Mouse (Mus musculus) cortical plate, adult 2 months (tissue): ENCODE results near the gene Kat8. TPM values are rescaled to one million over a fixed set of nuclear protein-coding genes. Genes with fewer than 3 reads are reported as not detected.
"Not testable (repeated sequence)": the region's sequence is repeated elsewhere in the genome, so short reads cannot be mapped to it uniquely, and the experiment has no call there.

Experiments
- H3K27ac ChIP-seq: fragments of 200-500 bp; 2 replicates; pipeline ENCODE4 v1.5.1; 2012; ENCODE audit warnings: low read length, control low read depth, inconsistent platforms; ENCODE audit not compliant: insufficient read depth
- H3K4me1 ChIP-seq: fragments of 200-500 bp; 2 replicates; pipeline ENCODE4 v1.6.1; 2011; ENCODE audit warnings: low read length; ENCODE audit not compliant: control insufficient read depth, insufficient read depth
- H3K4me3 ChIP-seq: fragments of 200-500 bp; 2 replicates; pipeline ENCODE4 v1.5.1; 2011; ENCODE audit warnings: mild to moderate bottlenecking, low read length, control low read depth; ENCODE audit not compliant: insufficient read depth
- CTCF ChIP-seq: fragments of 200-500 bp; IDR thresholded peaks from 2 replicates; pipeline ENCODE4 v1.5.1; 2011; ENCODE audit warnings: mild to moderate bottlenecking, control low read depth, low read length; ENCODE audit not compliant: insufficient read depth; ENCODE audit errors: extremely low read depth
- POLR2A ChIP-seq: fragments of 200-500 bp; IDR thresholded peaks from 2 replicates; pipeline ENCODE4 v1.6.1; 2011; ENCODE audit warnings: mild to moderate bottlenecking, low read length, control low read depth; ENCODE audit not compliant: insufficient read depth; ENCODE audit errors: extremely low read depth
- polyA plus RNA-seq: library from polyadenylated mRNA; depleted of rRNA; stranded (reverse); fragments of >200 nt; gene quantifications from 2 replicates; pipeline ENCODE4 v1.2.3, GENCODE M21; 2012

Kat8 gene
- polyA plus RNA-seq, 1 experiment, result 39.1 TPM

GRCm38 (mm10) chr7:127929923-127930322 lies 17.6 kb downstream of the Kat8 start, which contains the start of gene Prss8:
Prss8 (minus strand) TSS chr7:127930104.
- no peak within 1 kb of the TSS for H3K4me3 ChIP-seq
- no peak within 1 kb of the TSS for H3K27ac ChIP-seq
- no peaks in the 10 kb centered on the region for H3K4me1 ChIP-seq
- TF ChIP-seq CTCF (no peak), POLR2A (no peak)

- no peak for TF ChIP-seq CTCF
- no peak for TF ChIP-seq POLR2A
- no peak overlapping the region for H3K4me3 ChIP-seq
- H3K4me1 ChIP-seq, result no peaks in the 10 kb centered on the region
- H3K27ac ChIP-seq, result no peak overlapping the region
Measured at GRCm38 (mm10) chr7:127930636-127931035, 18.3 kb downstream of the Kat8 start.

- no peak for TF ChIP-seq CTCF
- no peak for TF ChIP-seq POLR2A
- Histone ChIP-seq H3K4me3 (no peak overlapping the region), H3K4me1 (no peaks in the 10 kb centered on the region), H3K27ac (no peak overlapping the region)
Measured at GRCm38 (mm10) chr7:127931351-127932135, 19.2 kb downstream of the Kat8 start.

- Histone ChIP-seq H3K4me3 (no peak overlapping the region), H3K27ac (no peak overlapping the region), H3K4me1 (no peaks in the 10 kb centered on the region)
- no peak for TF ChIP-seq POLR2A
- TF ChIP-seq CTCF, result no peak
Measured at GRCm38 (mm10) chr7:127932273-127933031, 20.1 kb downstream of the Kat8 start.

- Histone ChIP-seq H3K4me1 (no peaks in the 10 kb centered on the region), H3K4me3 (no peak overlapping the region), H3K27ac (no peak overlapping the region)
- TF ChIP-seq CTCF, result no peak
- no peak for TF ChIP-seq POLR2A
Measured at GRCm38 (mm10) chr7:127934075-127934474, 21.8 kb downstream of the Kat8 start.

GRCm38 (mm10) chr7:127935028-127935722 lies 22.9 kb downstream of the Kat8 start:
- Histone ChIP-seq H3K4me3 (peak overlapping the region; percentile 72), H3K27ac (peak overlapping the region; percentile 60), H3K4me1 (no peaks in the 10 kb centered on the region)
- TF ChIP-seq POLR2A (peak; percentile 79; the same call in 1 of the 2 replicates), CTCF (peak; percentile 67)

GRCm38 (mm10) chr7:127935748-127936159 lies 23.4 kb downstream of the Kat8 start:
- H3K4me3 ChIP-seq, result peak overlapping the region; percentile 72
- no peaks in the 10 kb centered on the region for H3K4me1 ChIP-seq
- TF ChIP-seq POLR2A (no peak), CTCF (no peak)
- peak overlapping the region; percentile 60 for H3K27ac ChIP-seq

GRCm38 (mm10) chr7:127936216-127936884 lies 24.0 kb downstream of the Kat8 start:
- H3K4me3 ChIP-seq, result peak overlapping the region; percentile 72
- TF ChIP-seq CTCF (no peak), POLR2A (no peak)
- no peak overlapping the region for H3K27ac ChIP-seq

GRCm38 (mm10) chr7:127942097-127942496 lies 29.8 kb downstream of the Kat8 start:
- H3K4me3 ChIP-seq, H3K4me1 ChIP-seq, H3K27ac ChIP-seq: not testable (repeated sequence)

More at GRCm38 (mm10) chr7:127936216-127936884, 24.0 kb downstream of the Kat8 start:
- no peaks in the 10 kb centered on the region for H3K4me1 ChIP-seq
